Mouse (Mus musculus): ENCODE measurements around the gene Ptprd.

The Ptprd gene

GRCm38 (mm10) chr4:77537843-77538242 is 673.9 kb downstream of the Ptprd start:
- DNase-seq: no peak

GRCm38 (mm10) chr4:77537336-77537735 is 674.4 kb downstream of the Ptprd start:
- no peak for DNase-seq

GRCm38 (mm10) chr4:77535601-77536000 is 676.2 kb downstream of the Ptprd start:
- no peak for DNase-seq

- no peak for DNase-seq
Measured at GRCm38 (mm10) chr4:77534553-77534952, 677.2 kb downstream of the Ptprd start.

- peak; percentile 3 to 14 for DNase-seq
Measured at GRCm38 (mm10) chr4:77519166-77519565, 692.6 kb downstream of the Ptprd start.

GRCm38 (mm10) chr4:77513914-77514628 is 697.7 kb downstream of the Ptprd start:
- no peak for DNase-seq

- no peak for DNase-seq
Measured at GRCm38 (mm10) chr4:77513041-77513440, 698.7 kb downstream of the Ptprd start.

GRCm38 (mm10) chr4:77454049-77454448 is 757.7 kb downstream of the Ptprd start:
- DNase-seq: no peak

- DNase-seq: no peak
Measured at GRCm38 (mm10) chr4:77399146-77399545, 812.6 kb downstream of the Ptprd start.

GRCm38 (mm10) chr4:77361728-77362127 is 850.0 kb downstream of the Ptprd start:
- DNase-seq: no peak

- no peak for DNase-seq
Measured at GRCm38 (mm10) chr4:77327198-77327597, 884.6 kb downstream of the Ptprd start.

GRCm38 (mm10) chr4:77317060-77317680 is 894.6 kb downstream of the Ptprd start:
- DNase-seq: no peak

GRCm38 (mm10) chr4:77316644-77317043 is 895.1 kb downstream of the Ptprd start:
- no peak for DNase-seq

- DNase-seq: no peak
Measured at GRCm38 (mm10) chr4:77310127-77310788, 901.5 kb downstream of the Ptprd start.

- no peak for DNase-seq
Measured at GRCm38 (mm10) chr4:77283423-77283822, 928.3 kb downstream of the Ptprd start.

GRCm38 (mm10) chr4:77277913-77278312 is 933.8 kb downstream of the Ptprd start:
- DNase-seq: no peak

GRCm38 (mm10) chr4:77259972-77260290 is 951.8 kb downstream of the Ptprd start:
- DNase-seq: no peak

GRCm38 (mm10) chr4:77259250-77259971 is 952.4 kb downstream of the Ptprd start:
- DNase-seq: no peak

- no peak for DNase-seq
Measured at GRCm38 (mm10) chr4:77251188-77251587, 960.6 kb downstream of the Ptprd start.

GRCm38 (mm10) chr4:77249801-77250200 is 962.0 kb downstream of the Ptprd start:
- DNase-seq: no peak

GRCm38 (mm10) chr4:77248918-77249317 is 962.8 kb downstream of the Ptprd start:
- DNase-seq: no peak

- DNase-seq: no peak
Measured at GRCm38 (mm10) chr4:77241852-77242455, 969.8 kb downstream of the Ptprd start.

- peak; percentile 4 to 13 for DNase-seq
Measured at GRCm38 (mm10) chr4:77238144-77238543, 973.6 kb downstream of the Ptprd start.

Data from cerebellum, postnatal 36 days (tissue).